Mouse (Mus musculus): ENCODE data around the gene Tns1.

Gene Tns1

DNA sequence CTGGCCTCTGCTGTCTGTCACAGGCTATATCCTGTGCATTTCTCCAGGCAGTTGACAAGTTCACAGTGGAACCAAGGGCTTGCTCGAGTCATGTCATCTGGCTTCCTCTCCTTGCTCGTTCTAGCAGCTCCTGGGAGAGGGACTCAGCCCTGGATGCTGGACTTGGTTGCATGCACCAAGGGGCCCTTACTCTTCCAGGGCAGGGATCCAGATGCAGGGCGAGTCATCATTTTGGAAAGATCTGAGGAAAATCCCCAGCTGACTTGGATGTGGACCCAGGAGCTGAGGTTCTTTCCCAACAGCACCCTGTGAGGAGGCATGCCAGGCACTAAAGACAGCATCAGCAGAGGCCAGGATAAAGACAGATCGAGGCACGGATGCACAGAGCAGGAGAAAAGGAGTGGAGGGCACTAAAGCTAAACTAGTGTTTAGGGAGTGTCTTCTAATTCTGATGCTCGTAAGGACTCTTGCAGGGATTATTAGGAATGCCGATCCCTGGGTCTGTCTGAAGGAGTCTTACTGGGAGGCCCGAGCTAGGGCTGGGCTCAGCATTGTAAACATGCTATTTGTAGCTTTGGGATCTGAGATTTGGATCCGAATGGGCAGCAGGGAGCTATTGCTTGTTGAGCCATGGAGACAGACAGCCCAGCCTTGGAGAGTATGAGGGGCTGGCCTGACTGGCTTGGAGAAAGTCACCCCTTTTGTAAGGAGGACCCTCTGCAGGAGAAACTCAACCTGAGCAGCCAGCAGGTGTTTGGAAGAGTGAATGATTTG lies 165.9 kb downstream of the Tns1 start:
- no peak for DNase-seq (ENCODE audit: low read depth, low spot score)
- H3K27me3 ChIP-seq (ENCODE audit: control insufficient read depth, insufficient read depth, low read length, poor library complexity, severe bottlenecking), result no peaks in the 10 kb centered on the region
- H3K36me3 ChIP-seq (ENCODE audit: control insufficient read depth, insufficient read depth, low read length, poor library complexity, severe bottlenecking), result no peaks in the 10 kb centered on the region

DNA sequence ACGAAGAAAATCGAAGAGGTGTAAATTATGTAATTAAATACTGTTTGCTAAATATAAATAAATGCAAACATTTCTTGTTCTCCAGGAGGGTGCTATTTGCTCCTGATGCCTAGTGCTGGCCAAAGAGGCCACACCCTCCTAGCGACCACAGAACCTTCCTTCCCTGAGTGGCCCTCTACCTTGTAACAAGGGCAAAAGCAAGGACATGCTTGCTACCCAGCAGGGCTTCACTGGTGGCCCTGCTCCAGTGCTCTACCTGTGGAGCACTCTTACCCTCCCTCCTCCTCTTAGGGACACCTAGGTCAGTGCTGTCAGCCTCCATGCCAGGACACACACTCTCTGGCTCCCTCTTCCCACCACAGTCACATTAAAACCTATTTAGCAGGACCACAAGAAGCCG lies 166.8 kb downstream of the Tns1 start:
- Histone ChIP-seq H3K27me3 (ENCODE audit: control insufficient read depth, insufficient read depth, low read length, poor library complexity, severe bottlenecking) (no peaks in the 10 kb centered on the region), H3K36me3 (ENCODE audit: control insufficient read depth, insufficient read depth, low read length, poor library complexity, severe bottlenecking) (no peaks in the 10 kb centered on the region)
- no peak for DNase-seq (ENCODE audit: low read depth, low spot score)

DNA sequence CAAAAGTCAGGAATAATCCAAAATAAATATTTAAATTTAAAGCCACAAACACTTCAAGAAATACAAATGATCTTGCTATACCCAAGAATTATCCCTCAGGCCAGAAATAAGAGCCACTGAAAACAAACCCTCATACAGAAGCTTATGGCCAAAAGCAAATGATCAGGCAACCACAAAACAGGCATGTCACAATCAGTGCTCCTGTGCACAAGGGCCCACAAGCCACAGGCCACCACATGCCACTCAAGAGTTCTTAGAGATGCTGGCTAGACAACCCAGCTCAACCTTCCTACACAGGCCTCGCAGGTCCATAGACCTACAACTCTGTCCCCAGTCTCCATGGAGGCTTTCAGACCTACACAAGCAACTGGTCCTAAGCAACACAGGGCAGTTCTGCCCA lies 167.9 kb downstream of the Tns1 start:
- H3K36me3 ChIP-seq (ENCODE audit: control insufficient read depth, insufficient read depth, low read length, poor library complexity, severe bottlenecking), result no peaks in the 10 kb centered on the region
- DNase-seq (ENCODE audit: low read depth, low spot score), result no peak
- H3K27me3 ChIP-seq (ENCODE audit: control insufficient read depth, insufficient read depth, low read length, poor library complexity, severe bottlenecking), result no peaks in the 10 kb centered on the region

DNA sequence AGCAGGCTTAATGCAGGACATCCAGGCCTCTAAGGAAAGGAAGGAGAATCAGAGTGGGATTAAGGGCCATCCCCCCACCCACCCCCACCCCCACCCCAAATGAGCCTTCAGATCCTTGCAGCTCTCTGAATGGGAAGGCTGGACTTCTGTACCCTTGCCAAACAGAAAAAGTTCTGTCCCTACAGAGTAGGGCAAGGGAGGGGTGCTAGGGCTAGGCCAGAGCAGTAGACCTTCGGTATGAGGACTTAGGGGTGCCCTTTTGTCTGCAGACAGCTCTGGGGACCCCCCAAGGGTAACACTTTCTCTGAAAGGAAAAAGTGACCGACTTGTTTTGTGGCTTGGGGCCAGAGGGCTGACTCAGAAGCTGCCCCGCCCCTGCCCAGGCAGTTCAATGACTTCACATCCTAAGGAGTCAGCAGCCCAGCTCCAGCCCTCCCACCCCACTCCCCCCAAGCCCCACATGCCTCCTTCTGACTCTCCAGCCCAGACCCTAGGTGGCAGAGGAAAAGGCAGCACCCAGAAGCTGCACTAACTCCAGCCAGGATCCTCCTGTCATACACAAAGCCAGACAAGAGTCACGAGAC lies 168.9 kb downstream of the Tns1 start:
- H3K27me3 ChIP-seq (ENCODE audit: control insufficient read depth, insufficient read depth, low read length, poor library complexity, severe bottlenecking), result no peaks in the 10 kb centered on the region
- DNase-seq (ENCODE audit: low read depth, low spot score), result no peak
- no peaks in the 10 kb centered on the region for H3K36me3 ChIP-seq (ENCODE audit: control insufficient read depth, insufficient read depth, low read length, poor library complexity, severe bottlenecking)

DNA sequence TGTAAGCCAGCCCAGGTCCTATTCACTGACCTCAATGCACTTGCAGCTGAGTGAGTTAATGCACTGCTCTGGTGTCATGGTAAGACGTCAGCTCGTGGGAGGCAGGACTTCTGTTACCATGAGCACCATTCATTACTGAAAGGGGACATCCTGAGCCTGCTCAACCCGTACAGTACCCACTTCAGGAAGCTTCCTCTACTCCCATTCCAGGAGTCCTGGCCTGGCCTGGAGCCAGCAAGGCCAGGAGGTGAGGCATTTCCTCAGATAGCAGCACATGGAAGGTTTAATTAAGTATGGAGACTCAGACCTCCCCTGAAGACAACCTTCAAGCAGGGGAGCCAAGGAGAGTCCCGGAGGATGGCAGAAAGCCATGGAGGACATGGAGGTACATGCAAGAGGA lies 169.6 kb downstream of the Tns1 start:
- Histone ChIP-seq H3K36me3 (ENCODE audit: control insufficient read depth, insufficient read depth, low read length, poor library complexity, severe bottlenecking) (no peaks in the 10 kb centered on the region), H3K27me3 (ENCODE audit: control insufficient read depth, insufficient read depth, low read length, poor library complexity, severe bottlenecking) (no peaks in the 10 kb centered on the region)
- no peak for DNase-seq (ENCODE audit: low read depth, low spot score)

DNA sequence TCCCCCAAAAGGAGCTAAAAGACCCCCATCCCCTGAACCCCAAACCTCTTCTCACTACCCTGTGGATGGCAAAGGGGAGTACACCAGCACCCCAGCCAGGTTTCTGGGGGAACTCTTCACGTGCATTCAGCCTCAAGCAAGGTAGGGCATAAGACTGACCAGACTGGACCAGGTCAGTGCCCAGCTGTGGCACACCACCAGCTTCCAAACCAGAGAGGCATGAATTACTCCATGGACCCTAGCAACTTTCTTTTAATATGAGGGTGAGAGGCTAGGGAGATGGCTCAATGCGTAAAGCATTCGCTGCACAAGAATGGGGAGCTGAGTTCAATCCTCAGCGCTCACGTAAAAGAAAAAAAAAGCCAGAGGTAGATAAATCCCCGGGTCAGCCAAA lies 170.2 kb downstream of the Tns1 start:
- Histone ChIP-seq H3K36me3 (ENCODE audit: control insufficient read depth, insufficient read depth, low read length, poor library complexity, severe bottlenecking) (no peaks in the 10 kb centered on the region), H3K27me3 (ENCODE audit: control insufficient read depth, insufficient read depth, low read length, poor library complexity, severe bottlenecking) (no peaks in the 10 kb centered on the region)
- DNase-seq (ENCODE audit: low read depth, low spot score), result no peak

DNA sequence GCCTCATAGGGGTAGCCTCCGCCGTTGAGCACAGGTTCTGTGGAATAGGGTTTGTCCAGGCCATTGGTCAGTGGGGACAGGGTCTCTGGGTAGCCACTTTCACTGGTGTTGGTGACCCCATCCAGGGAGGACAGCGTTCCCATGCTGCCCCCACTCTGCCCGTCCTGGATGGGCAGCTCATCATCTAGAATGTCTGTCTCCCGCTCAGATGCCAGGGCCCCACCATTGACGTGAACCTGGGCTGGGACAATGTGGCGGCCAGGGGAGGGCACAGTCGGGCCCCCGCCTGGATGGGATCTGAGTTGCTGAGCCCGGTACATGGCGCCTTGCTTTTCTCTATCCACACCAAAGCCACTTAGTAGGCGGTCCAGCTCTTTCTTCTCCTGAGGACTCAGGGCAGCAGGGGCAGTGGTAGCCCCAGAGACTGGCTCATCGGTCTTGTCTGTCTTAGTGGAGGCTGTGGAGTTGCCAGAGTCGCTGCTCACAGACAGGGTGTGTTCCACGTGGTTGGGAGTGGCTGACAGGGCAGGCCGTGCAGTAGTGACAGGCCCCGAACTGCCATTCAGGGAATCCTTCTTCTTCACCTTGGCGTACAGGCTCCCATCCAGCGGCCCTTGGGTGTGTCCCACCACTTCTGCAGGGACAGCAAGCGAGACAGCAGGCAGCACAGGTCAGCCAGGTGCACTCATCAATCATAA lies 170.8 kb downstream of the Tns1 start:
- Histone ChIP-seq H3K27me3 (ENCODE audit: control insufficient read depth, insufficient read depth, low read length, poor library complexity, severe bottlenecking) (no peaks in the 10 kb centered on the region), H3K36me3 (ENCODE audit: control insufficient read depth, insufficient read depth, low read length, poor library complexity, severe bottlenecking) (no peaks in the 10 kb centered on the region)
- DNase-seq (ENCODE audit: low read depth, low spot score), result no peak

DNA sequence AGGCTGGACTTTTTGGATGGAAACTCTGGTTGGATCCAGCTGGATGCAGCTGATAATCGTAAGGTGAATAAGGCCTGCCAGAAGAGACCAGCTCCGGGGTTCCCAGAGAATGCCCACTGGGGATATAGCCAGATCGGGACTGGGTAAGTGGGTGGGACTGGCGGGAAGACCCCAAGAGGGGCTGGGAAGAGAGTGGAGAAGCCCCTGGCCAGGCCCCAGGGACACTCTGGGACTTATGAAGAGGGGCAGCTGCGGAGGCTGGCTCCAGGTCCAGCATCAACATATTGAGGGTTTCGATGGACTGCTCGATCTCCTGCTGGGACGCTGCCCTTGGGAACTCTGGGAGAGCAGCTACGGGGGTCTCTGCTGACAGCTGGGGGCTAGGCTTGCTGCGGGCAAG lies 171.7 kb downstream of the Tns1 start:
- Histone ChIP-seq H3K36me3 (ENCODE audit: control insufficient read depth, insufficient read depth, low read length, poor library complexity, severe bottlenecking) (no peaks in the 10 kb centered on the region), H3K27me3 (ENCODE audit: control insufficient read depth, insufficient read depth, low read length, poor library complexity, severe bottlenecking) (no peaks in the 10 kb centered on the region)
- DNase-seq (ENCODE audit: low read depth, low spot score), result no peak

DNA sequence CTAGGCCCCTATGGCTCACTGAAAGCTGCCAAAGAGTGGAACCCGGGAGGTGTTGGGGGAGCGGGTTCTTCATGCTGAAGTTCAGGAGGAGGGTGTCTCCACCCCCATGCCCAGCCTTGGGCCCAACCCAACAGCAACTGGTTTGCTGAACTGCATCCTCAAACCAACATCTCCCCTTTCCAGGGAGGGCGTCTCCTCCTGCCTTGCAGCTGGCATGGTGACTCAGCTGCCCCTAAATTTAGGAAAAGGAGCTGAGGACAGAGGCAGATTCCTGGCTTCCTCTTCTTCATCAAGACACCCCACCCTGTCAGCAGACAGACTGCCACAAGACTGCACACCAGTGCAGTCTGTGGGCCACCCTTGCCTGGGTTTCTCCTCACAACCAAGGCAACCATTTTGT lies 173.1 kb downstream of the Tns1 start:
- no peaks in the 10 kb centered on the region for H3K27me3 ChIP-seq (ENCODE audit: control insufficient read depth, insufficient read depth, low read length, poor library complexity, severe bottlenecking)
- DNase-seq (ENCODE audit: low read depth, low spot score), result no peak
- no peaks in the 10 kb centered on the region for H3K36me3 ChIP-seq (ENCODE audit: control insufficient read depth, insufficient read depth, low read length, poor library complexity, severe bottlenecking)

DNA sequence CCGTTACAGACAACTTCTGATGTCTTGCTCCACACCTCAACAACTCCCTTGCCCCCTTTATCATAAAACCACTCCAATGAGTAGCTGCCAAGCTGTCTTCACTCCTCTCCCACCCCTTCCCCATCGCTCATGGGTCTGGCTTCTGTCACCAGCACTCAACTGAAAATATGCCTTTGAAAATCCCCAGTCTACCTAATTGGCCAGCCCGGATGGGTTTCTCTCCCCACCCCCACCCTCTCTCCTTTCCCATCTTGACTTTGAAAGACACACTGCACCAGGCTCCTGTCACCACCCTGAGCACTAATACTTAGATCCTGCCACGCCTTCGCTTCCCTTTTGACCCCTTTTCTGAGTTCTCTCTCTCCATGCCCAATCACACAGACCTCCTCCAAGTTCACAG lies 175.5 kb downstream of the Tns1 start:
- Histone ChIP-seq H3K27me3 (ENCODE audit: control insufficient read depth, insufficient read depth, low read length, poor library complexity, severe bottlenecking) (no peaks in the 10 kb centered on the region), H3K36me3 (ENCODE audit: control insufficient read depth, insufficient read depth, low read length, poor library complexity, severe bottlenecking) (no peaks in the 10 kb centered on the region)
- DNase-seq (ENCODE audit: low read depth, low spot score), result no peak

DNA sequence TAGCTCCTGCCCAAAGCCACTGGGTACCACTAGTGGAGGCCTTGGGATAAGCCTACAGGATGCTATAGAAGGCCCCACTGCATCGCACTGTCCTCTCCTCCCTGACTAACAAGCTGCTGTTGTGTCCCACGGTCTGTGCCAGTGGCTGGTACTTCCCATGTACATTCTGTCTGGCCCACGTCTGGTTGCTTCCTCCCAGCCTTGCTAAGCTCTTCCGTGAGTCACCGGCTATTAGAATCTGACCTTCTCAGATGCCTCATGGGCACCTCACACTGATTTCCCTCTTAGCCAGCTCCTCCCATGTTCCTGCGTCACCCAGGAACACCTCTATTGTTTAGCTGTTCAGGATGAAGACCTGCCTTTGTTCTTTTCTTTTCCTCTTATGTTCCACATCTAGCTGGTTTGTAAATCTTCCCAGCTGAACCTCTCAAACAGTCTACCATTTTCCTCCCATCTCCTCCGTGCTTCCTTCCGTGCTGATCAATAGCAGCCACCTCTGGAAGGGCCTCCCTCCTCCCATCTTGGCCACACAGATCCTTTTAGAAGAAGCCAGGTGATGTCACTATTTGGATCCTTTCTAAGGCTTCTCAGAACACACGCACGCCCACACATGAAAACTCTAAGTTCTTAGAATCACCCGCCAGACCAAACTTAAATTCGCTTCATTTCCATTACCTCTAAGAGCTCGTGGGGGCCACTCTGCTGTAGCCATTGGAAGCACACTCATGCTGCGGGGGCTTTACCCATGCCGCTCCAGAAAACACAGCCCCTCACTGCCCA lies 176.5 kb downstream of the Tns1 start:
- DNase-seq (ENCODE audit: low read depth, low spot score), result no peak
- no peaks in the 10 kb centered on the region for H3K36me3 ChIP-seq (ENCODE audit: control insufficient read depth, insufficient read depth, low read length, poor library complexity, severe bottlenecking)
- H3K27me3 ChIP-seq (ENCODE audit: control insufficient read depth, insufficient read depth, low read length, poor library complexity, severe bottlenecking), result no peaks in the 10 kb centered on the region

DNA sequence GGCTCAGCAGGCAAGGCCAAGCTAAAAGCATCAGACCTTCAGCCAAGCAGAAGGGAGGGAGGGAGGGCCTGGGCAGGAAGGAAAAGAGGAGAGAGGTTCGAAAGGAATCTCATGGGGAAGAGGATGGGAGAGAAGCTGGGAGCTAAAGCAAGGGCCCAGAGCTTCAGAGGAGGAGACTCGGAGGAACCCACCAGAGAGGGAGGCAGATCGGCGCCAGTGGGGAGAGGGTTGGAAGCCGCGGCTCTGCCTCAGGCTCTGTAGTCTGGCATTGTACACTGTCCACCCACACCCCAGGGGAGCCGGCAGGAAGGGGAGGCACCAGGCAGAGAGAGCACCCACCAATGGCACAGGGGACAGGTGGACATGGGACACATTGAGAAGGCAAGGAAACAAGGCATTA lies 177.5 kb downstream of the Tns1 start:
- Histone ChIP-seq H3K27me3 (ENCODE audit: control insufficient read depth, insufficient read depth, low read length, poor library complexity, severe bottlenecking) (no peaks in the 10 kb centered on the region), H3K36me3 (ENCODE audit: control insufficient read depth, insufficient read depth, low read length, poor library complexity, severe bottlenecking) (no peaks in the 10 kb centered on the region)
- DNase-seq (ENCODE audit: low read depth, low spot score), result no peak

DNA sequence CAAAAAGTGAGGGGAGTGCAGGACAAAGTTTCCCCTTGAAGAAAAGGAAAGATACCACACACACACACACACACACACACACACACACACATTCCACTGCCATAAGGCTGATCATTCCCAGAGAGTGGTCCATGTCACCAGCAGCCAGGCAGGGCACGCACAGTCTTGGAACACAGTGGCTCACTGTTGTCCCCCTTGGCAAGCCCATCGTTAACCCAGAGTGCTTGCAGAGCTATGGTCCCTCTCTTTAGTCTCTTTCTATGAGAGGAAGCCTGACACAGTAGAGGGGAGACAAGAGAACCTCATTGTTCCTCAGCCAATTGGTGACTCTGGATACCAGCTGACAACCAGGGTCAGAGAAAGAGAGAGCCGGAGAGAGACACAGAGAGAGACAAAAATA lies 179.9 kb downstream of the Tns1 start:
- no peaks in the 10 kb centered on the region for H3K36me3 ChIP-seq (ENCODE audit: control insufficient read depth, insufficient read depth, low read length, poor library complexity, severe bottlenecking)
- DNase-seq (ENCODE audit: low read depth, low spot score), result no peak
- no peaks in the 10 kb centered on the region for H3K27me3 ChIP-seq (ENCODE audit: control insufficient read depth, insufficient read depth, low read length, poor library complexity, severe bottlenecking)

DNA sequence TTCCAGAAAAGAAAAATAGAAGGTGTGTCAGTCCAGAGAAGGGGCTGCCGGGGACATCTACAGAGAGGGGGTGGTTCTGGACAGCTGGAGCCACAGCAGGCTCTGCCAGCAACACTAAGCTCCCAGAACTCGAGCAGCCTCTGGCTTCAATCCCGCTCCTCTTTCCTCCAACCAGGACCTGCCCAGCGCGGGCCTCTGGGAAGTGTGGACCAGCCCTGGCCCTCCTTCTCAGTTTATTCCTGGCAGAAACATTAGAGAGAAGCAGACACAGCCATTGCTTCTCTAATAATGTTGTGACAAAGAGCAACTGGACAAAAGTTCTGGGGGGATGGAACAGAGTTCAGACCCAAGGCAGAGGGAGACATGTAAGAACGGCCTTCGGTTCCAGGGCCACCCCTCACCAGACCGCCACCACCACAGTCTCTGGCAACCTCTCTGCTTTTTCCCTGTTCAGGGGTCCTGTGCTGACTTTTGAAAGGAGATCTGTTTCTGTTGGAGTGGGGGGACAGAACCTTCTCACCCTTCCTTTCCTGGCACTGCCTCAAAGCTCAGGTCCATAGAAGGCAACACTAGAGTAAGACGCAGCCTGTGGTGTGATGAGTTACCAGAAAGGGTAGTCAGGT lies 180.5 kb downstream of the Tns1 start:
- DNase-seq (ENCODE audit: low read depth, low spot score), result no peak
- Histone ChIP-seq H3K36me3 (ENCODE audit: control insufficient read depth, insufficient read depth, low read length, poor library complexity, severe bottlenecking) (no peaks in the 10 kb centered on the region), H3K27me3 (ENCODE audit: control insufficient read depth, insufficient read depth, low read length, poor library complexity, severe bottlenecking) (no peaks in the 10 kb centered on the region)
